ENCODE assay signal across 8 mouse cellular contexts in the genomic region with DNA sequence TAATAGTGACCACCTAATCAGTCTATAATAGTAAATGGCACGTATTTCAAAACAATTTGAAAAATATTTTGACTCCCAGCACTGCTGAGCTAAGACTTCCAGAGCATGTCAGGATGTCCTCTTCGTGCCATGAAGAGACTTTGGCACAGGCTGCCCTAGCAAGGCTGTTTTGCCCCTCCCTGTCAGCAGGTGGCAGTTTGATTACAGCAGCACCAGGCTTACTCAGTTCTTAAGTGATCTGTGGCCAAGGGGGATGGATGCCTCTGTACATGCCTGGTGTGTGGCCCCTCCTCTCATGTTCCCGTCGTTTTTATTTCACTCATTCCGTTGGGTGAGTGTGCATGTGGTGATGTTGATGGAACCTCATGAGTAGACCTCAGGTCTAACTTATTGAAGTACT. TPM values are rescaled to one million over a fixed set of nuclear protein-coding genes. Genes with fewer than 3 reads are reported as not detected.
A peak's percentile ranks its signal among the peaks of the same experiment; 100 is the strongest.
DNase-seq lines count a peak whose midpoint lies in the region; ATAC-seq and TF ChIP-seq lines count a peak whose summit lies in the region.
"Had no signal": no experiment of that assay in that cellular context is flagged by ENCODE, and none has a peak within 500 bp of the region (broad histone marks: within the 10 kb centered on the region; RNA-seq: fewer than 3 reads in every experiment).

No protein-coding gene starts in this region.

- intact Hi-C loops in left cerebral cortex, postnatal 4 days (cut with DNase I): no loop called here

- no peaks in the 10 kb centered on the region for H3K9me3 ChIP-seq in lung, postnatal 0 days (ENCODE audit: low read length)
- H3K9me3 ChIP-seq: liver, embryonic 13.5 days had no signal

- DNase-seq in left cerebral cortex, postnatal 4 days: peak; percentile 35
- DNase-seq in left cerebral cortex, adult 8-10 months (ENCODE audit: low spot score in 2 of 2): no peak
- DNase-seq in Patski (ENCODE audit: low read depth, low spot score): no peak
- DNase-seq in lung, postnatal 0 days (ENCODE audit: low spot score): no peak
- peak; percentile 80 for DNase-seq in thymus, adult 2 months
- no peak for DNase-seq in urinary bladder, postnatal 14 days (ENCODE audit: low spot score)
- DNase-seq in right cerebral cortex, postnatal 10 days (ENCODE audit: low spot score in 2 of 2): no peak
- DNase-seq: liver, embryonic 13.5 days had no signal

- POLR2A ChIA-PET in Patski (lab: Charles Lee): no interaction called here

- 44% methylated on average over 5 of the region's 5 CpGs for WGBS in lung, postnatal 0 days
- WGBS in thymus, adult 2 months: 41% methylated on average over 5 of the region's 5 CpGs

- no peak overlapping the region for H3K4me2 ChIP-seq in lung, postnatal 0 days (replicated peaks; ENCODE audit: low read depth, low read length)
- H3K4me2 ChIP-seq: liver, embryonic 13.5 days had no signal

- TF ChIP-seq POLR2A in thymus, adult 2 months (IDR thresholded peaks at IDR 0.05; ENCODE audit: control insufficient read depth, extremely low read depth, insufficient read depth, low read length, poor library complexity): no peak

- H3K4me3 ChIP-seq in lung, postnatal 0 days (ENCODE audit: low read depth, low read length): no peak overlapping the region
- no peak overlapping the region for H3K4me3 ChIP-seq in thymus, adult 2 months (ENCODE audit: control insufficient read depth, insufficient read depth, low read length)
- H3K4me3 ChIP-seq: liver, embryonic 13.5 days had no signal

- in situ Hi-C loops in Patski (cut with MboI; ENCODE audit: low pct_unique_long_range_greater_than_20kb): no loop called here

- H3K36me3 ChIP-seq in lung, postnatal 0 days (ENCODE audit: insufficient read depth, low read length): no peaks in the 10 kb centered on the region
- H3K36me3 ChIP-seq in thymus, adult 2 months (ENCODE audit: control insufficient read depth, insufficient read depth, low read length): no peaks in the 10 kb centered on the region
- H3K36me3 ChIP-seq: liver, embryonic 13.5 days had no signal

- no peaks in the 10 kb centered on the region for H3K4me1 ChIP-seq in lung, postnatal 0 days (ENCODE audit: insufficient read depth, low read depth, low read length)
- H3K4me1 ChIP-seq in thymus, adult 2 months (replicated peaks; ENCODE audit: control insufficient read depth, insufficient read depth, low read length): peaks cover 4% of the 10 kb centered on the region
- H3K4me1 ChIP-seq: liver, embryonic 13.5 days had no signal

- ATAC-seq in Patski: peak; percentile 51
- ATAC-seq in lung, postnatal 0 days: no peak

- TF ChIP-seq EP300 in lung, postnatal 0 days (IDR thresholded peaks at IDR 0.05): no peak

- no peak overlapping the region for H3K9ac ChIP-seq in lung, postnatal 0 days (replicated peaks; ENCODE audit: low read depth)
- H3K9ac ChIP-seq: liver, embryonic 13.5 days had no signal

- H3K27ac ChIP-seq in lung, postnatal 0 days (ENCODE audit: low read length): no peak overlapping the region
- no peak overlapping the region for H3K27ac ChIP-seq in thymus, adult 2 months (ENCODE audit: control insufficient read depth, insufficient read depth, low read length)
- H3K27ac ChIP-seq: liver, embryonic 13.5 days had no signal

- peaks cover 11% of the 10 kb centered on the region for H3K27me3 ChIP-seq in Patski
- no peaks in the 10 kb centered on the region for H3K27me3 ChIP-seq in lung, postnatal 0 days (replicated peaks; ENCODE audit: insufficient read depth, low read length)
- no peaks in the 10 kb centered on the region for H3K27me3 ChIP-seq in thymus, adult 2 months (ENCODE audit: control insufficient read depth, insufficient read depth, low read length)
- H3K27me3 ChIP-seq: liver, embryonic 13.5 days had no signal

- TF ChIP-seq CTCF in Patski (IDR thresholded peaks at IDR 0.05): peak; percentile 61
- peak; percentile 49 for TF ChIP-seq CTCF in lung, postnatal 0 days (IDR thresholded peaks at IDR 0.05)
- TF ChIP-seq CTCF in thymus, adult 2 months (IDR thresholded peaks at IDR 0.05; ENCODE audit: borderline replicate concordance, control insufficient read depth, extremely low read depth, insufficient read depth, low read length, poor library complexity): peak; percentile 75; the same call in 1 of the 2 replicates

- CTCF ChIA-PET in Patski (lab: Charles Lee): no interaction called here

RNA-seq across cellular contexts. Expression of gene Atp6v1g3, which starts 2.3 kb away (rescaled TPM):
- total RNA-seq in left cerebral cortex, postnatal 4 days (2021): not detected
- total RNA-seq in left cerebral cortex, adult 8-10 months (2022): not detected
- not detected for polyA plus RNA-seq in Patski (2021)
- polyA plus RNA-seq in lung, postnatal 0 days (2015; fragmentation: Nextera tagmentation; extraction: Ambion mirVana): 0.33 and 0.39 TPM in 2 replicates
- 0.07 TPM in 1 of 2 replicates, not detected in the other for polyA plus RNA-seq in thymus, adult 2 months (2012; rRNA removed)
- polyA plus RNA-seq: liver, embryonic 13.5 days had no signal

Comparison
In these comparisons a context has a peak if more than half of its experiments do, and no peak if none do; other contexts are left out.
1. DNase-seq: peak in left cerebral cortex, postnatal 4 days (single experiment) and thymus, adult 2 months (single experiment); none in left cerebral cortex, adult 8-10 months (0 of 2), Patski (single experiment), lung, postnatal 0 days (single experiment), urinary bladder, postnatal 14 days (single experiment) and right cerebral cortex, postnatal 10 days (0 of 2).
2. Peak in every context shown above with its lines, with median percentiles within 50 percentile points of each other: CTCF ChIP-seq.